Mouse (Mus musculus): ENCODE measurements around the gene Snx33. TPM values are rescaled to one million over a fixed set of nuclear protein-coding genes. Genes with fewer than 3 reads are reported as not detected.

Gene Snx33
- polyA plus RNA-seq, 1 experiment from 2014 or later: 2.1 TPM

- Histone ChIP-seq H3K36me3 (replicated peaks; ENCODE audit: control insufficient read depth, insufficient read depth) (no peaks in the 10 kb centered on the region), H3K4me3 (replicated peaks; ENCODE audit: low read length) (no peak overlapping the region), H3K27ac (no peak overlapping the region), H3K4me1 (replicated peaks; ENCODE audit: control insufficient read depth, insufficient read depth, low read length) (no peaks in the 10 kb centered on the region), H3K4me2 (replicated peaks) (no peak overlapping the region), H3K9ac (no peak overlapping the region), H3K9me3 (ENCODE audit: control insufficient read depth, low read length) (no peaks in the 10 kb centered on the region), H3K27me3 (ENCODE audit: control insufficient read depth, insufficient read depth, low read length) (no peaks in the 10 kb centered on the region)
- DNase-seq (ENCODE audit: low spot score) (no peak), ATAC-seq (ENCODE audit: low FRiP score) (no peak)
- WGBS: 72% methylated on average over 9 of the region's 9 CpGs
These were observed 27.6 kb downstream of the Snx33 start for GRCm38 (mm10) chr9:56900571-56900970.

GRCm38 (mm10) chr9:56900060-56900459 lies 28.1 kb downstream of the Snx33 start:
- Histone ChIP-seq H3K9ac (no peak overlapping the region), H3K27ac (no peak overlapping the region), H3K4me3 (replicated peaks; ENCODE audit: low read length) (no peak overlapping the region), H3K4me2 (replicated peaks) (no peak overlapping the region), H3K4me1 (replicated peaks; ENCODE audit: control insufficient read depth, insufficient read depth, low read length) (no peaks in the 10 kb centered on the region), H3K9me3 (ENCODE audit: control insufficient read depth, low read length) (no peaks in the 10 kb centered on the region), H3K36me3 (replicated peaks; ENCODE audit: control insufficient read depth, insufficient read depth) (no peaks in the 10 kb centered on the region), H3K27me3 (ENCODE audit: control insufficient read depth, insufficient read depth, low read length) (no peaks in the 10 kb centered on the region)
- no peak for ATAC-seq (ENCODE audit: low FRiP score)
- DNase-seq (ENCODE audit: low spot score): no peak

GRCm38 (mm10) chr9:56899409-56899808 lies 28.8 kb downstream of the Snx33 start:
- Histone ChIP-seq H3K4me3 (replicated peaks; ENCODE audit: low read length) (no peak overlapping the region), H3K27ac (no peak overlapping the region), H3K9me3 (ENCODE audit: control insufficient read depth, low read length) (no peaks in the 10 kb centered on the region), H3K4me2 (replicated peaks) (no peak overlapping the region), H3K9ac (no peak overlapping the region), H3K36me3 (replicated peaks; ENCODE audit: control insufficient read depth, insufficient read depth) (no peaks in the 10 kb centered on the region), H3K4me1 (replicated peaks; ENCODE audit: control insufficient read depth, insufficient read depth, low read length) (no peaks in the 10 kb centered on the region), H3K27me3 (ENCODE audit: control insufficient read depth, insufficient read depth, low read length) (no peaks in the 10 kb centered on the region)
- ATAC-seq (ENCODE audit: low FRiP score) (no peak), DNase-seq (ENCODE audit: low spot score) (no peak)
- 71% methylated on average over 11 of the region's 11 CpGs for WGBS

DNA sequence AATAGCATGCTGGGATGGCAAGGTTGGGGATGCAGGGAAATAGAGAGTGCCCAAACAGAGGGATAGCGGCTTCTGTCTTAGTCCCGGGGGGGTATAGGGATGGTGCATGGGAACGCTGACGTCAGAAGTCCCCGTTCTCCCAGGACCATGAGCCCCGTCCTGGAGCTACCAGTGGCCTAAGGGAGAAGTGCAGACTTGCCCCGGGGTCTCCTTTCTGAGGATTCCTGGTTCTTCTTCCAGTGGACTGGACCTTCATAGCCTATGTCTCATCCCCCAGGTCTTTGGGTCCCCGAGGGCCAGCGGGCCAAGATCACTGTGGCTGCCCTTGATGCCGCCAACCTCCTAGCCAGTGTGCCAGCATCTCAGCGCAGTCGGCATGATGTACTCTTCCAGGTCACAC lies 31.4 kb downstream of the Snx33 start:
- 90% methylated on average over 12 of the region's 12 CpGs for WGBS

DNA sequence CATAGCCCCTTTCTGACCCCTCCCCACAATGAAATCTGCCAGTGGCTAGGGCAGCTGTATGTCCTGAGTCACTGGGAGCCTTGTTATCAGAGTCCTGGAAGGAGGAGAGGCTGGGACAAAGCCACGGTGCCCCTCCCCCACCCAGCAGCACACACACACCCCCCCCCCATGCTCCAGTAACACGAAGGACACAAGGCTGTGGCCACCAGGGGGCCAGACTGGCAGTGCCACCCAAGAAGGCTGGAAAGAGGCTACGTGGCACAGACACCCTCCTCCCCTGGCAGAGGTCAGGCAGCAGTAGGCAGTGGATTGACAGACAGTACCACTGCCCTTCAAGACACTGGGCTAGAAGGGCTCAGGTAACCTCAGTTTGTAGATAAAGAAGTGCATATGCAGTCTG lies 34.2 kb downstream of the Snx33 start:
- Histone ChIP-seq H3K36me3 (replicated peaks; ENCODE audit: control insufficient read depth, insufficient read depth) (no peaks in the 10 kb centered on the region), H3K9ac (no peak overlapping the region), H3K4me3 (replicated peaks; ENCODE audit: low read length) (no peak overlapping the region), H3K4me2 (replicated peaks) (no peak overlapping the region), H3K4me1 (replicated peaks; ENCODE audit: control insufficient read depth, insufficient read depth, low read length) (peaks cover 9% of the 10 kb centered on the region; the same call in 1 of the 2 replicates), H3K27ac (no peak overlapping the region), H3K9me3 (ENCODE audit: control insufficient read depth, low read length) (no peaks in the 10 kb centered on the region), H3K27me3 (ENCODE audit: control insufficient read depth, insufficient read depth, low read length) (peaks cover 4% of the 10 kb centered on the region; the same call in 1 of the 2 replicates)
- DNase-seq (ENCODE audit: low spot score): no peak
- ATAC-seq (ENCODE audit: low FRiP score): no peak
- WGBS: 5% methylated on average over 3 of the region's 3 CpGs

More for the DNA sequence above, 31.4 kb downstream of the Snx33 start:
- no peak overlapping the region for H3K4me3 ChIP-seq (replicated peaks; ENCODE audit: low read length)
- no peak overlapping the region for H3K27ac ChIP-seq
- ATAC-seq (ENCODE audit: low FRiP score): no peak
- H3K9me3 ChIP-seq (ENCODE audit: control insufficient read depth, low read length): no peaks in the 10 kb centered on the region
- DNase-seq (ENCODE audit: low spot score): no peak
- H3K27me3 ChIP-seq (ENCODE audit: control insufficient read depth, insufficient read depth, low read length): no peaks in the 10 kb centered on the region
- H3K9ac ChIP-seq: no peak overlapping the region
- peaks cover under 1% of the 10 kb centered on the region; the same call in 1 of the 2 replicates for H3K4me1 ChIP-seq (replicated peaks; ENCODE audit: control insufficient read depth, insufficient read depth, low read length)
- no peak overlapping the region for H3K4me2 ChIP-seq (replicated peaks)
- H3K36me3 ChIP-seq (replicated peaks; ENCODE audit: control insufficient read depth, insufficient read depth): no peaks in the 10 kb centered on the region

GRCm38 (mm10) chr9:56893313-56893712 lies 34.9 kb downstream of the Snx33 start:
- WGBS: 47% methylated on average over 8 of the region's 8 CpGs
- H3K9ac ChIP-seq: no peak overlapping the region

DNA sequence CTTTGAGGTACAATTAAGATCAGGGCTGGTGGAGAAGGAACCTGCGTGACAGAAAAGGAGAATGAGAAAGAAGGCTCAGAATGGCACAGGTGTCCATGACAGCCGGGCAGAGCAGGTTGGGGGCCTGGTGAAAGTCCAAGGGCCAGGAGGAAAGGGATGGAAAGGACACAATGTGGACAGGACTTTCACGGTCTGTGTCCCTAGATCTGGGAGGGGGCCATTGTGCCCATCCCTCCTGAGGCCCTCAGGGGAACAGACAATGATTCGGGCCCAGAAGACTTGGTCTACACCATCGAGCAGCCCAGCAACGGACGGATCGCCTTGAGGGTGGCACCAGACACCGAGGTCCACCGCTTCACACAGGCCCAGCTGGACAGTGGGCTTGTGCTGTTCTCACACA lies 36.1 kb downstream of the Snx33 start:
- 89% methylated on average over 10 of the region's 10 CpGs for WGBS
- Histone ChIP-seq H3K4me2 (replicated peaks) (no peak overlapping the region), H3K9me3 (ENCODE audit: control insufficient read depth, low read length) (no peaks in the 10 kb centered on the region), H3K4me3 (replicated peaks; ENCODE audit: low read length) (no peak overlapping the region), H3K4me1 (replicated peaks; ENCODE audit: control insufficient read depth, insufficient read depth, low read length) (peaks cover 9% of the 10 kb centered on the region; the same call in 1 of the 2 replicates), H3K27me3 (ENCODE audit: control insufficient read depth, insufficient read depth, low read length) (peaks cover 4% of the 10 kb centered on the region; the same call in 1 of the 2 replicates), H3K27ac (no peak overlapping the region), H3K36me3 (replicated peaks; ENCODE audit: control insufficient read depth, insufficient read depth) (no peaks in the 10 kb centered on the region), H3K9ac (no peak overlapping the region)
- no peak for DNase-seq (ENCODE audit: low spot score)
- no peak for ATAC-seq (ENCODE audit: low FRiP score)

More at GRCm38 (mm10) chr9:56893313-56893712, 34.9 kb downstream of the Snx33 start:
- no peak overlapping the region for H3K4me3 ChIP-seq (replicated peaks; ENCODE audit: low read length)
- no peaks in the 10 kb centered on the region for H3K9me3 ChIP-seq (ENCODE audit: control insufficient read depth, low read length)
- no peaks in the 10 kb centered on the region for H3K36me3 ChIP-seq (replicated peaks; ENCODE audit: control insufficient read depth, insufficient read depth)
- DNase-seq (ENCODE audit: low spot score) (no peak), ATAC-seq (ENCODE audit: low FRiP score) (no peak)
- peaks cover 9% of the 10 kb centered on the region; the same call in 1 of the 2 replicates for H3K4me1 ChIP-seq (replicated peaks; ENCODE audit: control insufficient read depth, insufficient read depth, low read length)
- H3K4me2 ChIP-seq (replicated peaks): no peak overlapping the region
- no peak overlapping the region for H3K27ac ChIP-seq
- peaks cover 4% of the 10 kb centered on the region; the same call in 1 of the 2 replicates for H3K27me3 ChIP-seq (ENCODE audit: control insufficient read depth, insufficient read depth, low read length)

GRCm38 (mm10) chr9:56891517-56892011 lies 36.6 kb downstream of the Snx33 start:
- no peaks in the 10 kb centered on the region for H3K36me3 ChIP-seq (replicated peaks; ENCODE audit: control insufficient read depth, insufficient read depth)
- peak overlapping the region; percentile 31; the same call in 1 of the 2 replicates for H3K9ac ChIP-seq
- H3K4me3 ChIP-seq (replicated peaks; ENCODE audit: low read length): no peak overlapping the region
- peaks cover 9% of the 10 kb centered on the region; the same call in 1 of the 2 replicates for H3K4me1 ChIP-seq (replicated peaks; ENCODE audit: control insufficient read depth, insufficient read depth, low read length)
- DNase-seq (ENCODE audit: low spot score) (peak; percentile 89), ATAC-seq (ENCODE audit: low FRiP score) (peak; percentile 76)
- peaks cover 4% of the 10 kb centered on the region; the same call in 1 of the 2 replicates for H3K27me3 ChIP-seq (ENCODE audit: control insufficient read depth, insufficient read depth, low read length)
- no peaks in the 10 kb centered on the region for H3K9me3 ChIP-seq (ENCODE audit: control insufficient read depth, low read length)
- 29% methylated on average over 12 of the region's 12 CpGs for WGBS
- H3K4me2 ChIP-seq (replicated peaks): peak overlapping the region; percentile 44
- H3K27ac ChIP-seq: no peak overlapping the region

DNA sequence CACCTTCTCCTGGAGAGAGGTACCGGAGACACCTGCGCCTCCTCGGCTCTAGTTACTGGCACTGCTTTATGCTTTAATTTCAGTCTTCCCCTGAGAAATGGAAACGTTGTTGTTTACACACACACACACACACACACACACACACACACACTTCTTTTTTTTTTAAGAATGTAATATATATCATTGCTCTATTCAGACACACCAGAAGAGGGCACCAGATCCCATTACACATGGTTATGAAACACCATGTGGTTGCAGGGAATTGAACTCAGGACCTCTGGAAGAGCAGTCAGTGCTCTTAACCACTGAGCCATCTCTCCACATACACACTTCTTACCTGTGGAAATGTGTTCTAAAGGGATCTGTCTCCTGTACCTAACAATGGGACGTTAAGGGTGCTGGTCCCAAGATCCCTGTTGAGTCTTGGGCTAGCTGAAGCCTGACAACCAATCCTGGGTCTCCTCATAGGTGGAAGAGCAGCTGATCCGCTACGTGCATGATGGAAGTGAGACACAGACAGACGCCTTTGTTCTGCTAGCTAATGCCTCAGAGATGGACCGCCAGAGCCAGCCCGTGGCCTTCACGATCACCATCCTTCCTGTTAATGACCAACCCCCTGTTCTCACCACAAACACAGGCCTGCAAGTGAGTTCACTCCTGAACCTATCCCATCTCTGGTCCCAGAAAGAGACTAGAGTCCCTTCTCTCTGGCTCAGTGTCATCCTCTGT lies 37.5 kb downstream of the Snx33 start:
- Histone ChIP-seq H3K36me3 (replicated peaks; ENCODE audit: control insufficient read depth, insufficient read depth) (no peaks in the 10 kb centered on the region), H3K27ac (no peak overlapping the region), H3K27me3 (ENCODE audit: control insufficient read depth, insufficient read depth, low read length) (peaks cover 4% of the 10 kb centered on the region; the same call in 1 of the 2 replicates), H3K4me3 (replicated peaks; ENCODE audit: low read length) (no peak overlapping the region), H3K4me1 (replicated peaks; ENCODE audit: control insufficient read depth, insufficient read depth, low read length) (peaks cover 9% of the 10 kb centered on the region; the same call in 1 of the 2 replicates), H3K9ac (no peak overlapping the region), H3K9me3 (ENCODE audit: control insufficient read depth, low read length) (no peaks in the 10 kb centered on the region), H3K4me2 (replicated peaks) (peak overlapping the region; percentile 56; the same call in 1 of the 2 replicates)
- DNase-seq (ENCODE audit: low spot score): no peak
- 72% methylated on average over 11 of the region's 11 CpGs for WGBS
- no peak for ATAC-seq (ENCODE audit: low FRiP score)
